Mouse (Mus musculus) layer of hippocampus, adult 11-12 months (tissue): ENCODE data around the gene Acsf3.
A peak's percentile ranks its signal among the peaks of the same experiment; 100 is the strongest.

Experiments
- DNase-seq: peaks from one replicate; pipeline ENCODE4 v3.0.0; 2022; ENCODE audit warnings: low spot score

Gene Acsf3

DNA sequence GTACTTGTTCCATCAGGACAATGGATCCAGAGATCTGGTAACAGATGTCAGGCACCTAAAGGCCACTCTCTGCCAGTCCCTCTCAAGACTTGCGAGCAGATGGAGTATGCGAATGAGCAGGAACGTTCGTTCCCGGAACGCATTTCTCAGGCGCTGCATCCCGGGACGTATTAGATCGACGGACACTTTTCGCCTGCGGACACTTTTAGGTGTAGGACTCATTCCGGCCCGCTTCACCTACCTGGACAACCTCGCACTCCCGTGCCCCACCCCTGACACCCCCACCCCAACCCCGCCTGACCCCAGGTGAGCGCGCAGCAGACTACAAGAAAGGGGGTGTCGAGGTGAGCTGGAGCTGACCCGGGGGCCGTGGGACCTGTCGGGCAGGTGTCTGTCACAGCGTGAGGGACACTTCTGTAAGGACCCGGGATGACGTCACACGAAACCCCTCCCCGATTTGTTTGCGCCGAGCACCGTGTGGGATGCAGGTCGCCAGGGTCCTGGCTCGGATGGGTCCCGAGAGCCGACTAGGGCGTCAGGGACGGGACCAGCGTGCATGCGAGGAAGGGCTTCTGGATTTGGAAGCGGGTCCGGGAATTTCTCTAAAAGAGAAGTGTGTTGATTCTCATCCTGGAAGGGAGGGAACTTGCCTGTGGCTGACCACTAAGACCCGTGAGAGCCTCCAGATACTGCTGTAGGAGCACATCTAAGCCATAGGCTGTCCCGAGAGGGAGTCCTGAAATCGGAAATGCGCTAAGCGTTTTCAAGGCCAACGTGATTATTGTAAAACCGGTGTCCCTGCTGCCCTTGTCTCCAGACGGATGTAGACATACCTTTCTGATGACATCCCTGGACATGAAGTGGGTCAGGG, at the start of gene Acsf3:
TSS of gene Acsf3 (plus strand) at position 202 of the 871 bp plus-strand sequence.
- peak; percentile 52 for DNase-seq

- DNase-seq: no peak
Observed at GRCm38 (mm10) chr8:122726789-122727188, 48.5 kb upstream of the Acsf3 start.

DNA sequence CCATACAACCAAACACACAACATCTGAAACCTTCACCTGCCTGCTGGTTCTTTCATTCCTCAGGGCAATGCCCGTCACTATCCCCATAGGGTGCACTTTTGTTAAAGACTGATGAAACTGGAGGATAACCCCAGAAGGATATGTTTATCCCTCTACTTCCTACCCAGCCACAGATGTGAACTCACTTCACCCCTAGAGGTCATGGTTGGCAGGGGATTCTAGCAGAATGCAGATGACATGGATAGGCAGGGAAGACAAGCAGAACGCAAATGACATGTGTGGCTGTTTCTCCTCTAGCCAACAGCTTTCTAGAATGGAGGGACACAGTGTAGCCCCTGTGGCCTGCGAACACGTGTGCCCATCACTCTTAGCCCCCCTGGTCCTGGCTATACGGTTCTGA, 47.9 kb upstream of the Acsf3 start:
- no peak for DNase-seq

DNA sequence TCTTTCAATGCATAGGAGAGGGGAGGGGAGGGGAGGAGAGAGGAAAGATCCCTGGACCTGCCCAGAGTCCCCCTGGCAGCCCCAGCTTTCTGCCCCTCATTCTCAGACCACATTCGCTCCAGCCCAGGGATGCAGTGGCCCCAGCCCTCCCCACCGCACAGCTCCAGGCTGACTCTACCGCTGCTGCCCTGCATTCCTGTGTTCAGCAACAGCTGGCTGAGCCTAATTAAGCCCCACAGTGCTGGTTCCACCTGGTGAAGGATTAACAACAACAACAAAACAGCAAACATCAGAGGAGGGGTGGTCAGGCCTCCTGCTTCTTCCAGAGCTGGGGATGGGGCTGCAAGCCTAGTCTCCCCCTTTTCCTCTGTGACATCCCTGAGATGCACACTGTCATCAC, 46.7 kb upstream of the Acsf3 start:
- no peak for DNase-seq

DNA sequence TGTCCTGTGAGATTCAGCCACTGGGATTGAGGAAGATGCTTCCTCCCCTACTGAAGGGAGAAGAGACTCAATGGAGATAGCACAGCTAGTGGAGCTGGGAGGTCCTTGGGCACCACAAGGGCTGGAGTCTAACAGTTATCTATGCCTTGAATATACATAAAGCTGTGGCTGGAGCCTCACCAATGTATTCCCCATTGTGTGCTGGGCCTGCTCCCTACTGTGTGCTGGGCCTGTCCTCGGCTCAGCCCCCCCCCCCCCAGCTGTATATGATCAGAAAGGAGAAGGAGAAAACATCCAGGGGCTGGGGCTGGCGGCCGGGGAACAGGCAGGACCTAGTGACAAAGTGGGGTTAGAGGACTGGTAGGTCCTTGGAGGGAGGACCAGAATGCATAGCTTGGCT, 40.2 kb upstream of the Acsf3 start:
- no peak for DNase-seq

- no peak for DNase-seq
Observed at GRCm38 (mm10) chr8:122735542-122736473, 39.5 kb upstream of the Acsf3 start.

GRCm38 (mm10) chr8:122736623-122737022, 38.7 kb upstream of the Acsf3 start:
- DNase-seq: no peak

DNA sequence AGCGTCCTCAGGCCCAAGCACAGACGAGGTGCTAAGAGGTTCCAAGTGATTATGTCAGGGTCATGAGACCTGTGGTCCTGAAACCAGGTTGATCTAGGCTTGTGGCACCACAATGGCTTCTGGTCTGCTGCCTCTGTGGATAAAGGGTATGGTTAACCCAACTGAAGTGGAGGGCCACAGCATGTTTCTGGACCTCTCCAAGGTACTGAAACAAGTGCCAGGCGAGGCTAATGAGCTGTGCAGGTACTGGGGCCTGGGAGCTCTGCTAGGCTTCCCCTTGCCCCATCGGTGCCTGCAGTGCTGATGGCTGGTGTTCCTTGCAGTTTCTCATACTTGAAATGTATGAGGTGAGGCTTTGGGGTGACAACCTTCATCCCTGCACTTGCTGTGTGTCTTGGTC, 38.2 kb upstream of the Acsf3 start:
- no peak for DNase-seq

DNA sequence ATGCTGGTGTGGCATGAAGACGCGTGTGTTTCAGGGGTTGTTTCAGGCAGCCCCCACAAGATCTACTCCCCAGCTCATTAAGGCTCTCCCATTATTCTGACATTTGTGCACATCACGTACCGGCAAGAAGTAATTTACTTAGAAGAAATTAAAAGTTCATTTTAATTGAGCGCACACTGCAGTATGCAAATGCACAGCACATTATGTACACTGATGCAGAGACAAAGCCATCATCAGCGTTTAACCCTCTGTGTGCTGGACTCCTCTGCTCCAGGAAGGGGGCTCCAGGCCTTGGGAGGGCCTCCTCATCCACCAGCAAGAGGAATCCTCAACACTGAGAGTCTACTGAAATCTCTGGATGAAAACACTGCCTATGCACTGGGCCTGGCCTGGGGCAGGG, 37.4 kb upstream of the Acsf3 start:
- DNase-seq: no peak

DNA sequence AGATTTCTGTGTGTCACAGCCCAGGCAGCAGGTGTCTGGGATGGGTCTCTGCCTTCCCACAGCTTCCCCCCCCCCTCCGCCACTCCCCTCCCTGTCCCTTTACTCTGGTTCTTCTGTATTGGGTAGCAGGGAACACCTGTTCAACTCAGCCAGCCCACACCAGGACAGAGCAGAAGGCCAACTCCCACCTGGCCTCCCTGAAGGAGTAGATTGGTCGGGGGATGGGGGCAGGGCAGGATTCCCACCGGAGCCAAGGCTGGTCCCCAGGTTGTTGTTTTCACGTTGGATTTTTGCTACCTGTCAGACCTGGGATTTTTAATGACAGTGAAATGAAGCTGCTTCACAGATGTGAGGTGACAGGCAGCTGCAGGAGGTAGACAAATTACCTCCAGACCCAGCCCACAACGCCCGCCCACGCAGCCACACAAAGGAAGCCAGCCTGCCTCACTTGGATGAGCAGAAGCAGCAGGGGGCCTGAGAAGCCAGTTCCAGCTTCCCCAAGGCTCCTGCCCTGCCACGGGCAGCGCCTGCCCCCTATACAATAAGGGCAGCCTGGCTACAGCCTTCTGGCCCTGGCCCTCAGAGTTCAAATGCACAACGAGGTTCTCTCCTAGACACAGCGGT, 36.1 kb upstream of the Acsf3 start:
- DNase-seq: no peak

DNA sequence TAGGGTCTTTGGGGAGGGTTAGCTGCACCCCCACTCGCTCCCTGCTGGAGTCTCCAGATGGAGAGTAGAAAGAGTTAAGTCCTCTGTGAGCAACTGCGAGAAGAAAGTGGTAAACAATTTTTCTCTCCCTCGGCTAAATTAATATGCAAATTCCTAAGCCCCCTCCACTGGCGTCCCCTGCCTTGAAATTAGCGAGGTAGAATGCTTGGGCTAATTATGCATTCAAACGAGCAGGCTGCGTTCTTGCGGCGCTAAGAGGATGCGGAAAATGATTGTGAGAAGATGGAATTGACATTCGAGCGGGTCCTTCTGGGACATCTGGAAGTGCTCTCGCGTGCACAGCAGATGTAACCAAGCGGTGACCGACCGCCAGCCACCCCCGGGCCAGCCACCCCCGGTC, 32.8 kb upstream of the Acsf3 start:
- DNase-seq: no peak

DNA sequence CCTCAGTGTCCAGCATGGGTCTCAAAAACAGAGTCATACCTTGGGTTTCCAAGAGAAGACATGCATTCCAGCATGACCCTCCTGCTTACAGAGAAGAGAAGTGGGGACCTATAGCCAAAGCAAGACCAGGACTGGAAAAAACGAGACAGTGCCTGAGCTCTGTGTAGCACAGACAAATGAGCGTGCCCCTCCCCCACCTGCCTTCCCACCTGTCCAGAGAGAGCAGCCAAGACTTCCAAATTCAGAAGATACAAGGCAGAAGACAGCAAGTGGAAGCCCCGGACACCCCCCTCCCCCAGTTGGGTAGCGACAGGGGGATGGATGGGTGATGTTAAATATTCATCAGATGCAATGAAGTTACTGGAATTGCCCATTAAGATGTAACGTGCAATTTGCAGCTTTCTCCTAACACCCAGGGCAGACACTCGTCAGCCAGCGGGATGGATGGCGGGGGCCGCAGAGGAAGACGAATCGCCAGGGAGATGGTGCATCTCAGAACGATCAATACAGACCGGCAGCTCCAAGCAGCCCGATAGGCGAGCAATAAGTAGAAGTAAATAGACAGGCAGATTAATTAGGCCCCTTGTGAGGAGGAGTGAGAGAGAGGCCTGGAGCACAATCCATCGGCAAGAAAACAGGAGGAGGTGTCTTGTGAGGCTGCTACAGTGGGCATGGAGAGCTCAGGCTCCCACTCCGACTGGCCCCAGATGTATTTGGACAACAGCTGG, 30.1 kb upstream of the Acsf3 start:
- DNase-seq: no peak

DNA sequence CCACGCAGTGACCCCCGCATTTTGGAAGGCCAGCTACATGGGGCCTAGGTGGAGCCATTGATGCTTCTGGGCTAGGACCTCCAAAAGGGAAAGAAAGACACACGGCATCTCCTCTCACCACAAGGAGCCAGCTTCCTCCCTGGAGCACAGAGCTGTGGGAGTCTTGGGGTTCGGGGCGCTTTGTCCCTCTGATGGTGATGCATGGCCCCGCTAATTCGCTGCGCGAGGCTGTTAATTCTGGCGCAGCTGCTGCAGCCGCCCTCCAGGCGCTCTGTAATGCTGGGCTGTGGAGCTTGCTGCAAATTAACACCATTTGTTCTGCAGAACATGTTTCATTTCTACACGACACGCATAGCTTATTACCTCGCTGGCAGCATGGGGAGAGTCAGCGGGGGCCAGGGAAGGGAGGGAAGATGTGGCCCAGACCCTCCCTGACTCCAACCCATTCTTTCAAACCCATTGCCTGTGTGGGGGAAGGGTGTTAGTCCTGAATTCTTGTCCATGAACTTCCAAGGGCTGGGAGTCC, 29.5 kb upstream of the Acsf3 start:
- DNase-seq: no peak

DNA sequence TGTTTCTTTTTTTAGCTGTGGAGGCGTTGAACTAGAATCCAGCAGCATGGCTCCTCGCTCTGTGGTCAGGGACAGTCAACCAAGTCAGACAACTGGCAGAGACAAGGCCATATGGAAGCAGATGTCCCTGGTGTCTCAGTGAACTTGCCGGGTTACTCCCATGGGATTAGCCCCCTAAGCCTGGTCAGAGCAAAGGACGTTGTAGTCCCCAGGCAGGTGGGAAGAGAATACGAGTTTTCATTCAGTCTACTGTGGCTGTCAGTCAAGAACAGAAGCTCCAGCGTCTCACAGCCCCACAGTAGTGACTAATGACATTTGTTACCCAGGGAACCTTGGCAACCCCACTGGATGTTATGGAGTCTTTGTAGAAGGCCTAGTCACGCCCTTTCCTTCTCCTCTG, 28.8 kb upstream of the Acsf3 start:
- DNase-seq: no peak

- DNase-seq: no peak
Observed at GRCm38 (mm10) chr8:122747825-122748224, 27.5 kb upstream of the Acsf3 start.

- DNase-seq: no peak
Observed at GRCm38 (mm10) chr8:122749333-122749958, 25.8 kb upstream of the Acsf3 start.

GRCm38 (mm10) chr8:122751342-122751741, 23.9 kb upstream of the Acsf3 start:
- peak; percentile 46 for DNase-seq

DNA sequence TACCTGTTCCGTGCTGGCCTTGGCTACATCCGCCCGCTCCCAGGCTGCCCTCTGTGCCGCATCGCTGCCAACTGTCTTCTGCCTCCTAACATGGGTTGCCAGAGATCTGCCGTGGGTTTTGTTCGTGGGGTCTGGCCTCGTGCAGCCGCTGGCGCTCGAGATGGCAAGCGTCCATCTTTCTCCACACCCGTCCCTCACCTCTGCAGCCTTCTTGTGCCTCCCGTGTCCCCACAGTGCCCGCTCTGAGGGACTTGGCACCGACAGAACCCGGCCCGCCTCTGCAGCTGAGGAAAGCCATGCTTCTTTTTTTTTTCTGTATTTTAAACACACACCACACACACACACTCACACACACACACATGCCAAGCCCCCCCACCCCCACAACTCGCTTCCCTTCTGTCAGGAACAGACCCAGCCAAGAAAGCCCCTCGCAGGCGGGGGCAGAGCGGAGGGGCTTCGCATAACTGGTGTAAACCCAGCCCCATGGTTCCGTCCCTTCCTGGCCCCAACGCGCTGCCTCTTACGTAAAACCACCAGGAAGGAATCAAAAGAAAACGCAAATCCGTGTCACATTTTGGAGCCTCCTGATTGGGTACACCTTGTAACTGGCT, 23.1 kb upstream of the Acsf3 start:
- peak; percentile 54 for DNase-seq

- DNase-seq: no peak
Observed at GRCm38 (mm10) chr8:122758597-122758996, 16.7 kb upstream of the Acsf3 start.

DNA sequence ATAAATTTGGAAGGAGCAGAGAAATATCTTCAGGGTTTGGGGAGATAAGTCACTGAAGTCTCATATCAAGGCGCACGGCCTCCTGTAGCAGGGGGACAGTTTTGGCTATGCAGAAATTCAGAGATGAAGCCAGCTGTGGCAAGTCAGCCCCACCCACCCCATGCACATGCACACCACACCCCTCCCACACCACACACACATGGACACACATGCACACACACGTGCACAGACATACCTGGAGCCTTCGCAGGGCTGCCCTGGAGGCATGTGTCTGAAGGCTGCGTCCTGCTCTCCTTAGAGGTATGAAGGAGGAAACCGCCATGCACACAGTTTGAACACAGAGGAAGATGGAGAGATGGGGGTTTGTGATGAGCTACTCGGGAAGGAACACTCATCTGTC, 15.2 kb upstream of the Acsf3 start:
- no peak for DNase-seq

DNA sequence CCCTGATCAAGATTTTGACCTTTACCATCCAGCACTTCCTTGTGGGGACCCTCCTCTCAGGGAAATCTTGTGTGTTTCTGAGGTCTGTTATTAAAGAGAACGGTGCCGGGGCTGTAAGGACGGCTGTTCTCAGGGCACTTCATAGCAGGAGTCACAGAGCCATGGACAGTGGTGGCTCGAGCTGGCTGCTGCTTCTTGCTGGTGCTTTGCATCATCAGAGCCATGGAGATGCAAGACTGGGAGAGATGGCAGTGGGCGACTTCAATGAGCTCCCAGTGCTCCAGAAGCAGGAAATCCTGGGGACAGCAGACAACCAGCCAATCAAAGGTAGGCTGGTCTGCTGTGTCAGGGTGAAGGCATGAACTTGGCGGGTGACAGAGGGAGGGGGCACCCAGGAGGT, 14.2 kb upstream of the Acsf3 start:
- no peak for DNase-seq
